Comparison of ENCODE assay signal across 25 mouse cellular contexts in the genomic region with DNA sequence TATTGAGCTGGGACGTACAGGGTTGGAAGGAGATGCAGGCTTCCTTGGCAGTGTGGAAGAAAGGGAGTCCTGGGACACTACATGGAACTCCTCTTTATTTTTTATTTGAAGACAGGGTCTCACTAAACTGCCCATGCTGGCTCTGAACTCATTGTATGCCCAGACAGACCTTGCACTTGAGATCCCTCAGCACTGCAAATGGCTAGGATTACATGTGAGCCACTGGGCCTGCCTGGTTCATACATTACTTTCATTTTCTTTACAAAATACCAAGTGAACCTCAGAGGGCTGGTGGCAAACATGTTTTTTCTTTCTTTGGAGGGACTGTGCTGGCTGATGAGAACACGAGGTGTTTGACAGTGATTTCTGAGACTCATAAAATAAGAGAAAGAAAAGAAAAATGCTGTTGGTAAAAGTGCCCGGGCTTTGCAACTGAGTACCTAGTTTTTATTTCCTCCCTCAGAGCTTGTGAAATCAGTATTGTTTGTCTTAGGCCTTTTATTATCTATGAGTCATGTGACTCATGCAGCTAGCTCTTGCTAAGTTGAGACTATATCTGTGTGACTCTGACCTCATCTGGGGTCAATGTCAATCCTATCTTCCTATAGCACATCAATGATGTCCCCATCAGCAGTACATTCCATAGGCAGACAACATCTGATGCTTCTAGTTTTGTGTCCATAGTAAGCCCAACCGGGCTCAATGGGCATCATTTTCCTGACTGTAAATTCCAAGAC.
"Had no signal": no experiment of that assay in that cellular context is flagged by ENCODE, and none has a peak within 500 bp of the region (broad histone marks: within the 10 kb centered on the region; RNA-seq: fewer than 3 reads in every experiment).

No protein-coding gene starts in this region.

- H3K9me3 ChIP-seq: heart, embryonic 12.5 days; hindbrain, embryonic 10.5 days; hindbrain, embryonic 13.5 days; hindbrain, embryonic 15.5 days; kidney, embryonic 15.5 days; limb, embryonic 15.5 days; liver, embryonic 12.5 days had no signal

- H3K36me3 ChIP-seq: heart, embryonic 12.5 days; hindbrain, embryonic 10.5 days; hindbrain, embryonic 13.5 days; hindbrain, embryonic 15.5 days; kidney, embryonic 15.5 days; limb, embryonic 13.5 days; limb, embryonic 15.5 days; liver, embryonic 12.5 days had no signal

- DNase-seq: gastrocnemius, postnatal 14 days; gastrocnemius, postnatal 36 days; heart, adult 11 months; heart, adult 2 months; heart, postnatal 10 days; heart, postnatal 4 days; kidney, adult 11 months; kidney, adult 2 months; kidney, adult 9 months; kidney, postnatal 14 days; kidney, postnatal 36 days; layer of hippocampus, adult 9-11 months; layer of hippocampus, postnatal 36 days; left cerebral cortex, postnatal 4 days had no signal

- H3K27ac ChIP-seq: heart, adult 2 months; hindbrain, embryonic 10.5 days; hindbrain, embryonic 13.5 days; hindbrain, embryonic 15.5 days; hindbrain, postnatal 0 days; kidney, embryonic 15.5 days; kidney, postnatal 0 days; limb, embryonic 13.5 days; limb, embryonic 15.5 days; liver, embryonic 12.5 days; liver, embryonic 14.5 days had no signal

- H3K9ac ChIP-seq: heart, embryonic 12.5 days; hindbrain, embryonic 13.5 days; hindbrain, embryonic 15.5 days; kidney, embryonic 15.5 days; limb, embryonic 13.5 days; limb, embryonic 15.5 days; liver, embryonic 12.5 days; liver, embryonic 14.5 days had no signal

- H3K27me3 ChIP-seq: heart, embryonic 12.5 days; hindbrain, embryonic 13.5 days; hindbrain, embryonic 15.5 days; kidney, embryonic 15.5 days; limb, embryonic 13.5 days; limb, embryonic 15.5 days; liver, embryonic 12.5 days had no signal

- H3K4me2 ChIP-seq: heart, embryonic 12.5 days; hindbrain, embryonic 13.5 days; hindbrain, embryonic 15.5 days; kidney, embryonic 15.5 days; limb, embryonic 13.5 days; limb, embryonic 15.5 days; liver, embryonic 12.5 days had no signal

- H3K4me3 ChIP-seq: heart, adult 2 months; heart, embryonic 12.5 days; hindbrain, embryonic 10.5 days; hindbrain, embryonic 13.5 days; hindbrain, embryonic 15.5 days; kidney, embryonic 15.5 days; limb, embryonic 13.5 days; limb, embryonic 15.5 days; liver, embryonic 12.5 days had no signal

- H3K4me1 ChIP-seq: heart, embryonic 12.5 days; hindbrain, embryonic 10.5 days; hindbrain, embryonic 13.5 days; hindbrain, embryonic 15.5 days; kidney, embryonic 15.5 days; limb, embryonic 13.5 days; limb, embryonic 15.5 days; liver, embryonic 12.5 days had no signal

- ATAC-seq: hindbrain, postnatal 0 days; liver, embryonic 12.5 days had no signal
